Mouse (Mus musculus) heart, embryonic 11.5 days (tissue): ENCODE measurements around the gene Hcrt. TPM values are rescaled to one million over a fixed set of nuclear protein-coding genes. Genes with fewer than 3 reads are reported as not detected.

ENCODE experiments used
- ATAC-seq: fragments of 200-750 bp; cut with Nextera tagmentation; replicated peaks from 2 replicates; pipeline ENCODE4 v1.8.0; 2017; ENCODE audit warnings: moderate library complexity; ENCODE audit not compliant: insufficient number of reproducible peaks, low FRiP score, low TSS enrichment
- H3K27ac ChIP-seq: fragments of 300-500 bp; sonication (generic); 2 replicates; pipeline ENCODE4 v1.5.1; 2014; ENCODE audit warnings: mild to moderate bottlenecking, low read depth, low read length
- H3K27me3 ChIP-seq: fragments of 300-500 bp; sonication (generic); 2 replicates; pipeline ENCODE4 v1.6.1; 2014; ENCODE audit warnings: mild to moderate bottlenecking, low read length, mixed read lengths; ENCODE audit not compliant: control insufficient read depth, insufficient read depth
- H3K36me3 ChIP-seq: fragments of 300-500 bp; sonication (generic); 2 replicates; pipeline ENCODE4 v1.6.1; 2014; ENCODE audit warnings: mild to moderate bottlenecking, low read length, moderate library complexity, mixed read lengths; ENCODE audit not compliant: control insufficient read depth, insufficient read depth
- H3K4me1 ChIP-seq: fragments of 300-500 bp; sonication (generic); 2 replicates; pipeline ENCODE4 v1.6.1; 2014; ENCODE audit warnings: low read length; ENCODE audit not compliant: control insufficient read depth, insufficient read depth
- H3K4me2 ChIP-seq: fragments of 300-500 bp; sonication (generic); 2 replicates; pipeline ENCODE4 v1.6.1; 2014; ENCODE audit warnings: mild to moderate bottlenecking, moderate library complexity
- H3K4me3 ChIP-seq: fragments of 300-500 bp; sonication (generic); 2 replicates; pipeline ENCODE4 v1.5.1; 2014; ENCODE audit warnings: low read depth, low read length
- H3K9ac ChIP-seq: fragments of 300-500 bp; sonication (generic); 2 replicates; pipeline ENCODE4 v1.6.1; 2014; ENCODE audit warnings: mild to moderate bottlenecking, low read depth, low read length, moderate library complexity
- H3K9me3 ChIP-seq: fragments of 300-500 bp; sonication (generic); replicated peaks from 2 replicates; pipeline ENCODE4 v1.6.1; 2016; ENCODE audit warnings: low read length; ENCODE audit not compliant: control insufficient read depth
- WGBS: fragments of 180-500 bp; shearing (Covaris S2); extraction: QIAGEN DNeasy Blood & Tissue Kit; methylation state at CpG from one replicate; pipeline ENCODE4 v1.1.7; 2014; ENCODE audit not compliant: insufficient replicate concordance; 5-methylcytosine and 5-hydroxymethylcytosine counted together
- polyA plus RNA-seq: library from polyadenylated mRNA; unstranded; fragments of >200 nt; fragmentation: Nextera tagmentation; extraction: Ambion mirVana; gene quantifications from 2 replicates; pipeline ENCODE4 v1.2.1, GENCODE M21; 2014

Hcrt gene
- polyA plus RNA-seq, 1 experiment from 2014 or later: not detected

GRCm38 (mm10) chr11:100748620-100749019, 14.1 kb downstream of the Hcrt start:
- Histone ChIP-seq H3K36me3 (no peaks in the 10 kb centered on the region), H3K4me1 (no peaks in the 10 kb centered on the region), H3K27me3 (peaks cover 57% of the 10 kb centered on the region), H3K4me2 (no peak overlapping the region), H3K9me3 (no peaks in the 10 kb centered on the region), H3K9ac (no peak overlapping the region), H3K27ac (no peak overlapping the region), H3K4me3 (no peak overlapping the region)
- no peak for ATAC-seq
- 63% methylated on average over 4 of the region's 4 CpGs for WGBS

DNA sequence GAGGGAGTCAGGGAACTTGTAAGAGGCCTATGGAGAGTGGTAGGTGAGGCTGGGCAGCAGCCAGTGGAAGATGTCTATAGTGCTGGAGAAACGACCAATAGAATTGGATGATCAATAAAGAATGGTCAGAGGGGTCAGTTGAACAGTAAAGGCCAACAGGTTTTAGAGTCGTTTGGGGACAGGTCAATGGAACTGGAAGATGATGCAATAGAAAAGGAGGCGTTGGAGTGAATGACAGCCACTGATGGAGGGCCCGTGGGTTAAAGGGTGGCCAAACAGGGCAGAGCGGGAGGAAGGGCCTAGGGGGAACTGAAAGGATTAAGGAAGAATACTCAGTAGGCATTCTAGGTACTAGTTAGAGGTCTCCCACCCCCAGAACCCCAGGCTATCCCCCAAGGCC, 15.6 kb downstream of the Hcrt start:
- Histone ChIP-seq H3K27ac (no peak overlapping the region), H3K36me3 (no peaks in the 10 kb centered on the region), H3K9me3 (no peaks in the 10 kb centered on the region), H3K4me3 (no peak overlapping the region), H3K27me3 (peaks cover 52% of the 10 kb centered on the region), H3K4me1 (no peaks in the 10 kb centered on the region), H3K4me2 (no peak overlapping the region), H3K9ac (no peak overlapping the region)
- WGBS: 67% methylated on average over 5 of the region's 5 CpGs
- ATAC-seq: no peak

DNA sequence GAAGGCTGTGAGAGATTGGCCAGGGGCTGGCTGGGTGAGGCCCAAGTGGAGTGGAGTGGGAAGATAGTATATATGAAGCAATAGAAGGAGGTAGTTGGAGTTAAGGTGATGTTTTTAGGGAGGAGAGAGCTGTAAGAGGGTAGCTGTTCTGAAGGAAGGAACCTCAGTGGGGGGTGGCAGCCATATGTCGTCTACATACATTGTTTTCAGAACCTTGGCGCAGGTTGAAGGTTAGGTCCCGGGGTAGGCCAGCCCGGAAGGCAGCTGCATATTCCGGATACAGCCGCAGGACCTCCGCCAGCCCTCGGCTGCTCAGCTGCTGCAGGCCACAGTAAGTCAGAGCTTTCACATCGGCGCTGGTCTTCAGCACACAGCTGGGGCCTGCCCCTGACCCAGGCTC, 16.2 kb downstream of the Hcrt start:
- 74% methylated on average over 10 of the region's 10 CpGs for WGBS
- Histone ChIP-seq H3K27me3 (peaks cover 49% of the 10 kb centered on the region), H3K9me3 (no peaks in the 10 kb centered on the region), H3K4me1 (no peaks in the 10 kb centered on the region), H3K9ac (no peak overlapping the region), H3K4me3 (no peak overlapping the region), H3K27ac (no peak overlapping the region), H3K4me2 (no peak overlapping the region), H3K36me3 (no peaks in the 10 kb centered on the region)
- ATAC-seq: no peak

DNA sequence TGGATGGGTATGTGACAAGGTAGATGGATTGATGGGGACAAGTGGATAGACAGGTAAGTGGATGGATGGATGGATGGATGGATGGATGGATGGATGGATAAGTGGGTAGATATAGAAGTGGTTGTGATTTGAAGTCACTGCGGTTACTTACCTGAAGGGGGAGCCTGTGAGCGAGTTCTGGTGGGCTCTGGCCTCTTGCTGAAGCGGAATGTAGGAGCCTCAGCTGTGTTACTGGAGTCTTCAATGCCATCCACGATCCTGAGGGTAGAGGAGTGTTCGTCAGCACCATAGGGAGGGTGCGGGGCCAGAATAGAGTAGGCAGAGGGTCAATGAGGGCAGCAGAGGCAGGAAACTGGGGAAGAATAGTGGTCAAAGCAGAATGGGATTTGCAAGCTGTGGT, 17.6 kb downstream of the Hcrt start:
- H3K9me3 ChIP-seq: no peaks in the 10 kb centered on the region
- no peak overlapping the region for H3K4me3 ChIP-seq
- no peak for ATAC-seq
- no peak overlapping the region for H3K4me2 ChIP-seq
- no peaks in the 10 kb centered on the region for H3K36me3 ChIP-seq
- WGBS: 12% methylated on average over 6 of the region's 6 CpGs
- no peaks in the 10 kb centered on the region for H3K4me1 ChIP-seq
- H3K9ac ChIP-seq: no peak overlapping the region
- H3K27ac ChIP-seq: no peak overlapping the region
- peaks cover 49% of the 10 kb centered on the region for H3K27me3 ChIP-seq

GRCm38 (mm10) chr11:100741348-100741747, 21.4 kb downstream of the Hcrt start:
- Histone ChIP-seq H3K9ac (no peak overlapping the region), H3K4me3 (no peak overlapping the region), H3K4me2 (no peak overlapping the region), H3K27ac (no peak overlapping the region), H3K9me3 (no peaks in the 10 kb centered on the region), H3K36me3 (no peaks in the 10 kb centered on the region), H3K27me3 (peaks cover 13% of the 10 kb centered on the region), H3K4me1 (peaks cover 13% of the 10 kb centered on the region)
- no peak for ATAC-seq
- 65% methylated on average over 6 of the region's 6 CpGs for WGBS

DNA sequence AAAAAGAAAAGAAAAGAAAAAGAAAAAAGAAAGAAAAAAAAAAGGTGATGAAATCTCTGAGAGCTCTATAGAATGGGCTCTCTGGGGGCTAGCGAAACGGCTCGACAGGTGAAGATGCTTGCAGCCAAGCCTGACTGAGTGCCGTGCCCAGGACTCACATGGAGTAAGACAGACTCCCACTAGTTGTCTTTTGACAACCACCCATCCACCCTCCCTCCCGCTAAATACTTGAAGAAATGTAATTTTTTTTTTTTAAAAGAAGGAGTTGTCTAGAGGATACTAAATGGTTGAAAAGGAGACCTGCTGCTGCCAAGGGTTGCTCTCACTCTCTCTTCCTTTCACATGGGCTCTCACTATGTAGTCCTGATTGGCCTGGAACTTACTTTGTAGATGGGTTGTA, 24.0 kb downstream of the Hcrt start:
- ATAC-seq: no peak
- Histone ChIP-seq H3K27me3 (peaks cover 6% of the 10 kb centered on the region; the same call in 1 of the 2 replicates), H3K4me2 (peak overlapping the region; percentile 81), H3K4me3 (peak overlapping the region; percentile 99), H3K36me3 (no peaks in the 10 kb centered on the region), H3K9me3 (no peaks in the 10 kb centered on the region), H3K4me1 (peaks cover 19% of the 10 kb centered on the region), H3K9ac (peak overlapping the region; percentile 77), H3K27ac (peak overlapping the region; percentile 80)
- WGBS: 21% methylated on average over 5 of the region's 5 CpGs

- Histone ChIP-seq H3K4me3 (peak within 1 kb of the TSS; percentile 99), H3K36me3 (no peaks in the 10 kb centered on the region), H3K4me1 (peaks cover 19% of the 10 kb centered on the region), H3K9ac (peak within 1 kb of the TSS; percentile 98), H3K4me2 (peak within 1 kb of the TSS; percentile 92), H3K27me3 (peaks cover 6% of the 10 kb centered on the region; the same call in 1 of the 2 replicates), H3K27ac (peak within 1 kb of the TSS; percentile 80), H3K9me3 (no peaks in the 10 kb centered on the region)
- WGBS: under 1% methylated on average over 39 of the region's 39 CpGs
- peak; percentile 99 for ATAC-seq
Measured at GRCm38 (mm10) chr11:100738066-100738604, 24.6 kb downstream of the Hcrt start, which contains the start of gene Rab5c. Gene Rab5c (minus strand): TSS chr11:100738215.

- 2% methylated on average over 13 of the region's 13 CpGs for WGBS
- Histone ChIP-seq H3K36me3 (no peaks in the 10 kb centered on the region), H3K9ac (peak overlapping the region; percentile 98), H3K4me2 (peak overlapping the region; percentile 92), H3K4me3 (peak overlapping the region; percentile 99), H3K4me1 (peaks cover 19% of the 10 kb centered on the region), H3K27ac (peak overlapping the region; percentile 65), H3K27me3 (peaks cover 4% of the 10 kb centered on the region; the same call in 1 of the 2 replicates), H3K9me3 (no peaks in the 10 kb centered on the region)
- no peak for ATAC-seq
Measured at GRCm38 (mm10) chr11:100737105-100737733, 25.5 kb downstream of the Hcrt start.

DNA sequence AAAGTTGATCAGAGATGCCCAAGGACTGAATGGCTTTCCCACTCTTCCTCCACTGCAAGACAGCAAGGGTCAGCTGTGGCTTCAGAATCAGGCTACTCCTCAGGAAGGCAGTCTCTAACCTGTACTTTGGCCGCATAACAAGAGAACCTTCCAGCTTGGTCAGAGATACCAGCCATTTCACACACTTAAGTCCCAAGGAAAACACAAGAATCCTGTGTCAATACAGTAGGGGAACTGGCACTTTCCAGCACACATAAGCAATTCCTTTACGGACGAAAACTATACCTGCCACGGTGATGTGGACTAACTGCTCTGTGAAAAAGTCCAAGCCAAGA, 26.0 kb downstream of the Hcrt start:
- H3K9ac ChIP-seq: peak overlapping the region; percentile 98
- H3K4me1 ChIP-seq: peaks cover 19% of the 10 kb centered on the region
- peak overlapping the region; percentile 65; the same call in 1 of the 2 replicates for H3K27ac ChIP-seq

More for the DNA sequence above, 26.0 kb downstream of the Hcrt start:
- ATAC-seq: no peak
- Histone ChIP-seq H3K36me3 (no peaks in the 10 kb centered on the region), H3K9me3 (no peaks in the 10 kb centered on the region), H3K27me3 (peaks cover 4% of the 10 kb centered on the region; the same call in 1 of the 2 replicates), H3K4me3 (peak overlapping the region; percentile 99), H3K4me2 (peak overlapping the region; percentile 92)
- WGBS: 62% methylated on average over 4 of the region's 4 CpGs
